ENCODE assay signal across 14 mouse cellular contexts in genomic region chr19:29926101-29926755, GRCm38 (mm10). TPM values are rescaled to one million over a fixed set of nuclear protein-coding genes. Genes with fewer than 3 reads are reported as not detected.
DNase-seq lines count a peak whose midpoint lies in the region; ATAC-seq and TF ChIP-seq lines count a peak whose summit lies in the region.
"Had no signal": no experiment of that assay in that cellular context is flagged by ENCODE, and none has a peak within 500 bp of the region (broad histone marks: within the 10 kb centered on the region; RNA-seq: fewer than 3 reads in every experiment).

No protein-coding gene starts in this region.

- H3K27me3 ChIP-seq in heart, embryonic 11.5 days (ENCODE audit: control insufficient read depth, insufficient read depth, low read length), result no peaks in the 10 kb centered on the region
- H3K27me3 ChIP-seq in heart, embryonic 16.5 days (ENCODE audit: control insufficient read depth, insufficient read depth, low read length), result no peaks in the 10 kb centered on the region
- no peaks in the 10 kb centered on the region for H3K27me3 ChIP-seq in midbrain, embryonic 10.5 days (ENCODE audit: low read depth, poor library complexity, severe bottlenecking)
- H3K27me3 ChIP-seq: forebrain, embryonic 15.5 days; limb, embryonic 15.5 days; neural tube, embryonic 12.5 days had no signal

- H3K27ac ChIP-seq in layer of hippocampus, adult 2 months, result peak overlapping the region; percentile 60
- H3K27ac ChIP-seq in heart, embryonic 11.5 days (ENCODE audit: low read depth, low read length), result no peak overlapping the region
- peak overlapping the region; percentile 14; the same call in 1 of the 2 replicates for H3K27ac ChIP-seq in heart, embryonic 16.5 days (ENCODE audit: low read length)
- H3K27ac ChIP-seq in midbrain, embryonic 10.5 days (replicated peaks), result no peak overlapping the region
- H3K27ac ChIP-seq: forebrain, embryonic 15.5 days; limb, embryonic 15.5 days; neural tube, embryonic 12.5 days had no signal

- no peak for ATAC-seq in heart, embryonic 11.5 days (replicated peaks; ENCODE audit: insufficient number of reproducible peaks, low FRiP score, low TSS enrichment)
- peak; percentile 6; the same call in 1 of the 2 replicates for ATAC-seq in heart, embryonic 16.5 days (replicated peaks; ENCODE audit: extremely low read depth, insufficient read depth, low FRiP score)
- ATAC-seq: forebrain, embryonic 15.5 days had no signal

- no peaks in the 10 kb centered on the region for H3K9me3 ChIP-seq in heart, embryonic 11.5 days (replicated peaks; ENCODE audit: control insufficient read depth, low read length)
- no peaks in the 10 kb centered on the region for H3K9me3 ChIP-seq in heart, embryonic 16.5 days (replicated peaks; ENCODE audit: control insufficient read depth, low read length)
- no peaks in the 10 kb centered on the region for H3K9me3 ChIP-seq in midbrain, embryonic 10.5 days (replicated peaks)
- H3K9me3 ChIP-seq: forebrain, embryonic 15.5 days; limb, embryonic 15.5 days; neural tube, embryonic 12.5 days had no signal

- WGBS in heart, embryonic 11.5 days (ENCODE audit: insufficient replicate concordance), result 38% methylated on average over 12 of the region's 12 CpGs
- 30% methylated on average over 12 of the region's 12 CpGs for WGBS in heart, embryonic 16.5 days
- 81% methylated on average over 12 of the region's 12 CpGs for WGBS in midbrain, embryonic 10.5 days

- no peak overlapping the region for H3K9ac ChIP-seq in heart, embryonic 11.5 days (ENCODE audit: low read depth, low read length)
- no peak overlapping the region for H3K9ac ChIP-seq in heart, embryonic 16.5 days (ENCODE audit: low read length)
- H3K9ac ChIP-seq: forebrain, embryonic 15.5 days; limb, embryonic 15.5 days; neural tube, embryonic 12.5 days had no signal

- H3K4me1 ChIP-seq in heart, embryonic 11.5 days (ENCODE audit: control insufficient read depth, insufficient read depth, low read length), result peaks cover 5% of the 10 kb centered on the region
- peaks cover 17% of the 10 kb centered on the region for H3K4me1 ChIP-seq in heart, embryonic 16.5 days (ENCODE audit: control insufficient read depth, insufficient read depth, low read length)
- H3K4me1 ChIP-seq in midbrain, embryonic 10.5 days, result no peaks in the 10 kb centered on the region
- H3K4me1 ChIP-seq: neural tube, embryonic 12.5 days had no signal

- DNase-seq in layer of hippocampus, adult 2 months (ENCODE audit: low spot score in 2 of 2), result no peak
- no peak for DNase-seq in layer of hippocampus, postnatal 36 days
- DNase-seq in kidney, postnatal 25 days, result peak; percentile 41 to 56
- DNase-seq in cerebellum, adult 9-10 months, result no peak
- no peak for DNase-seq in midbrain, embryonic 10.5 days (ENCODE audit: low spot score)
- no peak for DNase-seq in cerebellum, adult 11-12 months
- DNase-seq: cerebellum, adult 11 months; embryo, embryonic 11 days had no signal

- H3K36me3 ChIP-seq in heart, embryonic 11.5 days (ENCODE audit: control insufficient read depth, insufficient read depth, low read length), result no peaks in the 10 kb centered on the region
- H3K36me3 ChIP-seq in heart, embryonic 16.5 days (ENCODE audit: control insufficient read depth, insufficient read depth), result no peaks in the 10 kb centered on the region
- H3K36me3 ChIP-seq in midbrain, embryonic 10.5 days, result no peaks in the 10 kb centered on the region
- H3K36me3 ChIP-seq: forebrain, embryonic 15.5 days; limb, embryonic 15.5 days; neural tube, embryonic 12.5 days had no signal

- TF ChIP-seq CTCF in layer of hippocampus, adult 2 months (conservative IDR thresholded peaks at IDR 0.05), result no peak

- peak overlapping the region; percentile 44 for H3K4me3 ChIP-seq in layer of hippocampus, adult 2 months
- no peak overlapping the region for H3K4me3 ChIP-seq in heart, embryonic 11.5 days (ENCODE audit: low read depth, low read length)
- no peak overlapping the region for H3K4me3 ChIP-seq in heart, embryonic 16.5 days (ENCODE audit: low read length)
- H3K4me3 ChIP-seq in midbrain, embryonic 10.5 days, result no peak overlapping the region
- H3K4me3 ChIP-seq: forebrain, embryonic 15.5 days; limb, embryonic 15.5 days; neural tube, embryonic 12.5 days had no signal

- peak overlapping the region; percentile 27 for H3K4me2 ChIP-seq in heart, embryonic 11.5 days
- peak overlapping the region; percentile 5 for H3K4me2 ChIP-seq in heart, embryonic 16.5 days (ENCODE audit: low read depth, low read length)
- H3K4me2 ChIP-seq: forebrain, embryonic 15.5 days; limb, embryonic 15.5 days; midbrain, embryonic 11.5 days; neural tube, embryonic 12.5 days had no signal

RNA-seq across cellular contexts. Expression of gene Il33, which starts 1.3 kb away (rescaled TPM):
- total RNA-seq in layer of hippocampus, adult 2 months (2021), result 10 to 100 TPM; 50.9 to 55.7 TPM
- 10 to 100 TPM; 31.9 to 34.2 TPM for total RNA-seq in layer of hippocampus, postnatal 36 days (2021)
- 1.3 and 3.1 TPM in 2 replicates for polyA plus RNA-seq in heart, embryonic 11.5 days (2014; fragmentation: Nextera tagmentation; extraction: Ambion mirVana)
- polyA plus RNA-seq in heart, embryonic 16.5 days (2015; fragmentation: Nextera tagmentation; extraction: Ambion mirVana), result 8.1 and 9.7 TPM in 2 replicates
- polyA plus RNA-seq in midbrain, embryonic 10.5 days (2016; fragmentation: Nextera tagmentation; extraction: Ambion mirVana), result 0.60 TPM in 2 replicates

Comparison
In these comparisons a context has a peak if more than half of its experiments do, and no peak if none do; other contexts are left out.
1. H3K27ac ChIP-seq: peak in layer of hippocampus, adult 2 months (single experiment) and heart, embryonic 16.5 days (single experiment); none in heart, embryonic 11.5 days (single experiment) and midbrain, embryonic 10.5 days (single experiment).
2. DNase-seq: peak in kidney, postnatal 25 days (2 of 2); none in layer of hippocampus, adult 2 months (0 of 2), layer of hippocampus, postnatal 36 days (0 of 2), cerebellum, adult 9-10 months (single experiment), midbrain, embryonic 10.5 days (single experiment) and cerebellum, adult 11-12 months (single experiment).